Mouse (Mus musculus): Measurements from ENCODE around the gene Inpp5d.

- no peak for TF ChIP-seq POLR2A (IDR thresholded peaks at IDR 0.05; ENCODE audit: borderline replicate concordance, extremely low read depth, low read depth, low read length)
- TF ChIP-seq CTCF (IDR thresholded peaks at IDR 0.05; ENCODE audit: insufficient read depth, low read length), result no peak
Measured at GRCm38 (mm10) chr1:87723351-87723750, 103.2 kb downstream of the Inpp5d start.
